Mouse (Mus musculus) right cerebral cortex, postnatal 4 days (tissue): ENCODE data around the gene Lgals2.
A peak's percentile ranks its signal among the peaks of the same experiment; 100 is the strongest.
"Not testable (repeated sequence)": the region's sequence is repeated elsewhere in the genome, so short reads cannot be mapped to it uniquely, and the experiment has no call there.

Experiments used
- DNase-seq: peaks from one replicate; pipeline ENCODE4 v3.0.0-alpha.2; 2022

Lgals2 gene

GRCm38 (mm10) chr15:78873803-78874435 is 18.6 kb upstream of the Lgals2 start:
- DNase-seq = no peak

DNA sequence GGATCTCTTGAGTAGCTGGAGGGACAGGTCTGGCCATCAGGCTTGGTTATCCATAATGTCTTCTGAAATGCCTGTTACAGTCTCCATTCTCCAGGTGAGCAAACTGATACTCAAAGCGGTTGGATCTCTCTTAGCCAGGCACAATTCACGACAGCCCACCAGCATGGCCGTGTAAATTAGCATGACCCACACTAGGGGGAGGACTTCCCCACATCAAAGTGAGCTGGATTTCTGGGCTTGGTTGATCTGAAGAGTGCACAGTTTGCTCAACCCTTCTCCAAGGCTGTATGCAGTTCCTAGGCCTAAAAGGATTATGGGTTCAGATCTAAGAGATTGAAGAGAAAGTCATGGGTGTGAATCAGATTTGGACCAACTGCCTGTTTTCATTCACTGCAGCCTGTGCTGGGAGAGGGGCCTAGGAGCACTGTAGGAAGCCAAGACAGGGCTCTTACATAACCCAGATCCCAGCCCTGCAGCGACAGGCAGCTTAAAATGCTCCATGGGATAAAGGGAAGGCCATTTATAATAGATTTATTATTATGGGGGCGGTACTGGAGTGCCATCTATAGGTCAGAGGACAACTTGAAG is 16.8 kb upstream of the Lgals2 start:
- no peak for DNase-seq

- DNase-seq = peak; percentile 38
Measured at GRCm38 (mm10) chr15:78869775-78870174, 14.4 kb upstream of the Lgals2 start.

DNA sequence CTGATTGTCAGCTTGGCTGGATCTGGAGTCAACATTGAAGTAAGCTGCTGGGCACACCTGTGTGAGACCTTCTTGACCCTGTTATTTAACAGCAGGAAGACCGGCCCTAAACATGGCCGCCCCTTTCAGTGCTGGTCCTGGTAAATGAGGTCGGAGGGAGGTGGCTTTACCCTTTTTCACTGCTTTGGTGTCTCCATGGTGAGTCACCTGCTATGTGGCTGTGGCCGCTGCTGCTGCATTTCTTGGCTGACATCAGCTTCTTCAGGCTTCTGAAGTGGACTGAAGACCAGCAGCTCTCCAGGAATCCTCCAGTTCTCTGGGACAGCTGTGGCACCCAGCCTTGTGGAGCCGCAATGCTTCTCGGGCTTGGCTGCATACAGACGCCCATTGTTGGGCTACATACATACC is 13.5 kb upstream of the Lgals2 start:
- no peak for DNase-seq

GRCm38 (mm10) chr15:78868398-78868797 is 13.1 kb upstream of the Lgals2 start:
- DNase-seq = peak; percentile 32

- DNase-seq = no peak
Measured at GRCm38 (mm10) chr15:78863852-78864253, 8.5 kb upstream of the Lgals2 start.

GRCm38 (mm10) chr15:78863154-78863553 is 7.8 kb upstream of the Lgals2 start:
- DNase-seq = no peak

GRCm38 (mm10) chr15:78862280-78862679 is 7.0 kb upstream of the Lgals2 start:
- DNase-seq = no peak

GRCm38 (mm10) chr15:78859714-78860113 is 4.4 kb upstream of the Lgals2 start:
- no peak for DNase-seq

DNA sequence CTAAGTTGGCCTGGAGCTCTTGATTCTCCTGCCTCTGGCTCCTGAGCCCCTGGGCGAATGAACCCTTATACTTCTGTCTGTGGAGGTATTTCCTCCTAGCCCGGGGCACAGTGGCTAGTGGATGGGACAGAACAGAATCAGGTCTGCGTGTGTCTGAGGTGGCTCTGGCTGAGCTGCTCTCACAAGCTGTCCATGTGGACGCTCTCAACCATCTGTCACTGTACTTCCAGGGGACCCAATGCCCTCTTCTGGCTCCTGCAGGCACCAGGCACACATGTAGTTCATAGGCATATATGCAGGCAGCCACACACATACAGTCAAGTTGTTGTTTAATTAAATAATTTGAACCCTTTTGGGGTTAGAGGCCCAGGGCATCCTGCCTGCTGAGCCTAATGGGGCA is 4.0 kb upstream of the Lgals2 start:
- no peak for DNase-seq

GRCm38 (mm10) chr15:78857009-78857408 is 1.7 kb upstream of the Lgals2 start:
- DNase-seq = peak; percentile 53

DNA sequence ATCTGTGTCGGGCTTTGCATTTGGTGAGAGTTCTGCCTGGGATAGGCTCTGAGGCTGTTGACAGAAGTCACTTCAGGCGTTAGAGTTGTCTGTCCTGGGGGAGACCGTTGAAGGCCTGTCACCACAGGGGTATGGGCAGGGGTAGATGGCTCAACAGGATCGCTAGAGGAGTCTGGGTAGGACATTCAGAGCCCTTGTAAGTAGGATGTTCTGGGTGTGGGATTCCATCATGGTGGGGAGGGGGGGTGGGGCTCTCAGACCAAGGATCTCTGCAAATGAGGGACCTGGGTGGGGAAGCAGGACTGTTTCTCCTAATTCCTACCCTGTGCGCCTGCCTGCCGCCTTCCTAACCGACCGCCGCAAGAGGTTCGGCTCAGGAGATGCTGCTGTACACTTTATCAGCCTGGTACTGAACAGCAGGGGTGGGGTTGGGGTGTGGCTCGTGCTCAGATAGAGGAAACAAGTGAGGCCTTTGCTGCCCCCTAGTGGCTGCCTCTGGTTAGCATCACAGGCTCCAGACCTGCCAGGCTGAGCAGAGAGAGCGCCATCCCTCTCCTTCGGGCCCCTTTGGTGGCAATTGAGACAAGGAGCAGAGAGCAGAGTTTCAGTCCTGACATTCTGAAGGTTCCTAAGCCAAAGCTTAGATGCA is 3.7 kb downstream of the Lgals2 start:
- DNase-seq = peak; percentile 95

DNA sequence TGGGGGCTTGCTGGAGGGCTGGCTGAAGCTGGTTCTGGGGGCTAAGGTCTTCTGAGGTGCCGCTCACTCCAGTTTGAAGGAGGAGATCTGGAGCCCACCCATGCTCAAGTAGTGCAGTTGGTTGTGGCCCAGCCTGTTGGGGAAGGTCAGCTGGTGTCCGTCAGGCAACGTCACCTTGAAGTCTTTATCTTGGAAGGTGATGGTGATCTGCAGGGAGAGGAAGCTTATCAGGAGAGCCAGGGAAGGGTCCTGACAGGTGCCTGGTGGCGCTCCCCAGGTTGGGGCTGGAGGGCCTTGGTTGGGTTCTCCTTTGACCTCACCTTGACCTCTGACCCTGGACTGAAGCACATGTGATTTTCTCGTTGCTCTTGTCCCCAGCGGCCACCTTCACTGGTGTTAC is 4.4 kb downstream of the Lgals2 start:
- DNase-seq = no peak

DNA sequence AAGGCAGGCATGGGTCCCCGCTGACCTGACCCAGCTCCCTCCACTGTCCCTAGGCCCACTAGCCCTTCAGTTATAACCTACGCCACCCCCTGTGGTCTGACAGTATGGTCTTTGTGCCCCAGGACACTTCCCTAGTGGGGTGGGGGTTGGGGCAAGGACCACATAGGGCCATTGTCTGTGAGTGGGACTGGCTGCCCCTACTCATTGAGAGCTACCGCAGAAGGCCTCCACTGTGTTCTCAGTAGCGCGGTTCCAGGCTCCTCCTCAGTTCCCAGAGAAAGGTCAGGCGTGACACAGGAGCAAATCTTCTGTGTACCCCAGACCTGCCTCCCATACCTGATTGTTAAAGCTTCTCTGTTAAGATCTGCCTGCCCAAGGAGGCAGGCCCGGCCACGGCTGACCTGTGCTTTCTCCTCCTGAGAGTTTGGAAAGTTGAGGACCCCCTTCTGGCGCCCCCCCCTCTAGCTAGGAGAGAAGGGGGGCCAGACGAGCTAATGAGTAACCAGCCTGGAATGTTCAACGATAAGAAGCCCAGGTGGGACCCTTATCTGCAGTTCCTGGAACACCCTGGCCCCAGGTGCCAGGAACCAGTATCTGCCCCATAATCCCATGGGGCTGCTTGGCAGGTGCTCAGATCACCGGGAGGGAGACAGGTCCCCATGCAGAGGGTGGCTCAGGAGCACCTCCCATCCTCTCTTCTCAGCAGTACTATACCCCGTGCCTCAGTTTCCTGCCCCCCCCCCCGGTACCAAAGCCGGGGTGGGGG is 5.1 kb downstream of the Lgals2 start:
- no peak for DNase-seq

DNA sequence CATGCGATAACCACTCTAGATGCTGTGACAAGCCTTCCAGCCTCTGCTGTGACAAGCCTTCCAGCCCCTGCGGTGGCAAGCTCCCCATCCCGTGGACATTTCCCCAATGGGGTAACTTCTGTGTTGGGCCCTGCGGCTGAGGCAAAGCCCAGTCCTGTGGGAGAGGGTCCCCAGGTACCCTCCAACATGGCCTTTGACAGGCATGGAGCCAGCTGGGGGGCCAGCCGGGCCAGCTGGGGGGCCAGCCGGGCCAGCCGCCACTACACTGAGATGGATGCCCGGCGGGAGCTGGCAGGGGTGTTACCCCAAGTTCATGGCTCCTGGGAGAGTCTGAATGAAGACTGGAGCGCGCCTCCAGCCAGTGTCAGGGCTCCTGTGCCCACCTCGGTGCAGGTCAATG is 5.8 kb downstream of the Lgals2 start:
- DNase-seq = no peak

DNA sequence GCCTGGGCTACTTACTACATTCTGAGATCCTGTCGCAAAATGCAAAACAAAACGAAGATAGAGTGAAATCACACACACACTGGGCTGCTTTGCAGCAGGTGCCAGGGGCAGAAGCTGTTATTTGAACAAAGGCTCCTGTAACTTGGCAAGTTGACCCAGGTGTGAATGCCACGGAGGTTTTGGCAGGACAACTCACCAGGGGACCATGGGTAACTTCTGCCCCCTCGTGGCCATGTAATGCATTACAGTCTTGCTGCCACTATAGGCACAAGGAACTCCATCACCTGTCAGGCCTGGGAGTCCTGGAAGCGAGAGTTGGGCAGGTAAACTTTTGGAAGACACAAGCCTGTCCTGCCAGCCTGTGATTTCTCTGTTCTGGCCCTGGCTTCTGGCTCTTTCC is 6.9 kb downstream of the Lgals2 start:
- peak; percentile 76 for DNase-seq

DNA sequence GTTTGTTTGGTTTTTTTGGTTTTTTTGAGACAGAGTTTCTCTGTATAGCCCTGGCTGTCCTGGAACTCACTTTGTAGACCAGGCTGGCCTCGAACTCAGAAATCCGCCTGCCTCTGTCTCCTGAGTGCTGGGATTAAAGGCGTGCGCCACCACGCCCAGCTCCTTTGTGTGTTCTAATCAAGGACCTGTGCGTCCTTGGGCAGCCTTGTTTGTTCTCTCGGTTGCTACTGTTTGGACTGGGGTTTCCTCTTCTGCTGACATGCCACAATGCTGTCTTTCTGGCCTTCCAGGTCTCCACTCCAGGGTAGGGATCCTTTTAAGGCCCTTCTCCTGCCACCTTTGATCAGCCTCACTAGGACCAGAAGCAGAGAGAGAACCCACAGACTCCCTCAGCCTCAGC is 8.5 kb downstream of the Lgals2 start:
- DNase-seq = not testable (repeated sequence)

DNA sequence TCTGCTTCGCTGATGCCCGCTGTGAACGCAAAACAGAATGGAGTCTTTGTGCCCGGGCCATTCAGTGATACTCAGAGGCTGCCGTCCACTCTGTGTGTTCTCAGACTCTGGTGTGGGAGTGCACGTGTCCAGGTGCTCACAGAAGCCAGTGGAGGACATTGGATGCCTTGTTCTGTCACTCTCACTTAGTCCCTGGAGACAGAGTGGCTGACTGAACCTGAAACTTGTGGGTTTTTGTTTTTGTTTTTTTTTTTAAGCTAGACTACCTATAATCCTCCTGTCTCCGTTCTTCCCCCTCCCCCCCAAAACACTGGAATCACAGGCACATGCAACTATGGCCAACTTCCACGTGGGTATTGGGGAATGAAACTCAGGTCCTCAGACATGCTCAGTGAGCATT is 9.0 kb downstream of the Lgals2 start:
- no peak for DNase-seq

GRCm38 (mm10) chr15:78845867-78846266 is 9.5 kb downstream of the Lgals2 start:
- no peak for DNase-seq

- DNase-seq = no peak
Measured at GRCm38 (mm10) chr15:78845321-78845720, 10.0 kb downstream of the Lgals2 start.

- DNase-seq = no peak
Measured at GRCm38 (mm10) chr15:78844791-78845190, 10.5 kb downstream of the Lgals2 start.

DNA sequence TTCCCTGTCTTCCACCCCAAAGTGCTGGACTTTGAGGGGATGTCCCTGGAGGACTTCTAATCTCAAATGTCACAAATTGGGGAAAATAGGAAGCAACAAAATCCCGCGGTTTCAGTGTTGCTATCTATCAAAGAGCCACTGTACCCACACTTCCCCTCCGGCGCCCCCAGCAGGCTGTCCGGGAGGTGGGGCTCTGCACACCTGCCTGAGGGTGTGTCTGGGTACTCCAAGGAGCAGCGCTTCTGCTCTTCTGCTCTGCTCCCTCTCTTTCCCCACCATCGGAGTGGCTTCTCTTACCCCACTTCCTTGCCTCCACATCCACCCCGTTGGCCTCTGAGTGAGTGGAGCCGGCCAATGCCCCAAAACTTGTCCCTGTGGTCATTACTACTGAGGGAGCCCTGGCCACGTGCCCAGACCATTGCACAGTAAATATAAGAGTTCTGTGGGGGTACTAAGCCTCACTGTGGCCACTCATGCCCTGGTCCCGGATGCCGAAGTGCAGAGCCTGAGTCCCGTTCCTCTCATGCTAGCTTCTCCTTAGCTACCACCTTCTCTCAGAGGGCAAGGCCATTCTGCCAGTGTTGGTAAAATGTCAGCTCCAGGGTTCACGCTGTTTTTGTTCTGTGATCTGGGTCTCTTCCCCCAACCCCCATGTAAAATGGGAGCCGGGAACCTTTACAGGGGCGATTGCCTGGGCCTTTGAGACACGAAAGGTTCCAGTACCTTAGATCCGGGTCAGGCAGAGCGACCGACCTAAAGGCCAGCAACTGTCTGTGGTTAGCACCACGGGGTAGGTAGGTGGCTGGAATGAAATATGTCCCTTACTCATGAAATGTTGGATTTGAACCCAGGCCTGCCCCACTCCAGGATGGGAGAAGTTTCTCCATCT is 11.5 kb downstream of the Lgals2 start:
- no peak for DNase-seq
